In the genomic region with DNA sequence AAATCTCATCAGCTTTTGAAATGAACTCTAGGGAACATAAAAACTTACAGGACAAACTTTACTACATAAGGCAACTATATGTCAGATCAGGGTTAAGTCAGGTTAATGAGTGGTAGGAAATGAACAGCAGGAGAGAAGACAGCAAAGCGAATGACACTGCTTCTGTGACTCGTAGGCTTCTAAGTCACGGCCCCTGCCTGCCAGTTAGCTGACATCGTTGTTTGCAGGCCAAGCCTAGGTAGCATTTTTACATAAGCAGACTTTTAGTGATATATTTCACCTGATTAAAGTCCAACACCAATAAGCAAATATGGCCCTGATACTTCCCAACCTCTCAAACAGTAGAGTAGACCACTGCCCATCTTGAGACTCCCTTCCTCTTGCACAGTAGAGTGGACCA, we compare ENCODE assay signal across 12 mouse cellular contexts.
"Had no signal": no experiment of that assay in that cellular context is flagged by ENCODE, and none has a peak within 500 bp of the region (broad histone marks: within the 10 kb centered on the region; RNA-seq: fewer than 3 reads in every experiment).

No protein-coding gene starts in this region.

- H3K4me3 ChIP-seq: limb, embryonic 15.5 days; liver, embryonic 13.5 days; midbrain, embryonic 10.5 days; neural tube, embryonic 12.5 days had no signal

- H3K4me1 ChIP-seq: limb, embryonic 15.5 days; midbrain, embryonic 10.5 days; neural tube, embryonic 12.5 days had no signal

- DNase-seq: kidney, adult 18-20 months; kidney, postnatal 14 days; layer of hippocampus, adult 9-11 months; layer of hippocampus, postnatal 36 days; liver, embryonic 13.5 days; lung, adult 18-20 months; midbrain, embryonic 14.5 days; thymus, adult 18-20 months; thymus, postnatal 14 days had no signal

- H3K27ac ChIP-seq: limb, embryonic 15.5 days; liver, embryonic 13.5 days; midbrain, embryonic 10.5 days; neural tube, embryonic 12.5 days had no signal

- H3K27me3 ChIP-seq: limb, embryonic 15.5 days; liver, embryonic 13.5 days; neural tube, embryonic 12.5 days had no signal

- H3K9ac ChIP-seq: limb, embryonic 15.5 days; liver, embryonic 13.5 days; neural tube, embryonic 12.5 days had no signal

- H3K36me3 ChIP-seq: liver, embryonic 13.5 days; neural tube, embryonic 12.5 days had no signal

- H3K9me3 ChIP-seq: limb, embryonic 15.5 days; liver, embryonic 13.5 days; midbrain, embryonic 10.5 days; neural tube, embryonic 12.5 days had no signal

- H3K4me2 ChIP-seq: limb, embryonic 15.5 days; liver, embryonic 13.5 days; neural tube, embryonic 12.5 days had no signal
